Mouse (Mus musculus) mouse trophoblast stem cell (cell line): ENCODE results near the gene Sesn2.
"Not testable (repeated sequence)": the region's sequence is repeated elsewhere in the genome, so short reads cannot be mapped to it uniquely, and the experiment has no call there.

ENCODE experiments used
- in situ Hi-C, 2 experiments: fragments of 300-500 bp; cut with MseI, MboI; formaldehyde crosslinking; loops; 2 replicates in 1 of 2; 3 replicates in 1 of 2; pipeline ENCODE4 v1.15.1; 2025

The Sesn2 gene

GRCm38 (mm10) chr4:132510352-132510798 is at the start of gene Sesn2:
TSS of gene Sesn2 (minus strand) at chr4:132510501.
- in situ Hi-C loops, result no loop called here

DNA sequence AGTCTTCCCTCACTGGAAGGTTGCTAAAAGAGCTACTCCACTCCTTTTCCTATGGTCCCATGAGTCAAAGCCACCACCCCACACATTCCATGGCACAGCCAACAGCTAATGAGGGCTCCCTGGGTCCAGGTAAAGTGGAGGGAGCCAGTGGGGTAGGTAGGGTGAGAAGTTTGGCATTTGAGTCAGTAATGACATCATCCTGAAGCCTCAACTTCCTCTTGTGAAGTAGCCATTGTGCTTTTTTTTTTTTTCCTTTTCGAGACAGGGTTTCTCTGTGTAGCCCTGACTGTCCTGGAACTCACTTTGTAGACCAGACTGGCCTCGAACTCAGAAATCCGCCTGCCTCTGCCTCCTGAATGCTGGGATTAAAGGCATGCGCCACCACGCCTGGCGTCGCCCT is 45.2 kb upstream of the Sesn2 start:
- in situ Hi-C loops, result not testable (repeated sequence)

DNA sequence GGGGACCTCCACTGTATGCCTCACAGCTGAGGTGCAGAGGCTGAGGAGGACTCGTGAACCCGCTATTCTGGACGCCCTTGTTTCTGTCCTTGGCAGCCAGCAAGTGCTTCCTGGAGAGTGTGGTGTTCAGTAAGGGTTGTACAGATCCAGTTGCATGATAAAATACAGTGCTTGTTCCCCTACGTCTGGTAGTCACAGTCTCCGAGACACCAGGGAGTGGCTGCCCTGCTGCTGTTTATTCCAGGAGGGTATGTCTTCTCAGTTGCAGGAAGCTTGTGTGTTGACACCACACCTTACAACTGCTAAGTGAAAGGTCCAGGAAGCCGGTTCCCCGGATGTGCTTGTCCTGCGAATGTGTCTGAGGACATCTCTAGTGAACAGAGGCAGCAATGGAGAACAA is 44.4 kb upstream of the Sesn2 start:
- in situ Hi-C loops, result no loop called here

- in situ Hi-C loops, result no loop called here
These were observed 43.9 kb upstream of the Sesn2 start for GRCm38 (mm10) chr4:132554221-132554620.

DNA sequence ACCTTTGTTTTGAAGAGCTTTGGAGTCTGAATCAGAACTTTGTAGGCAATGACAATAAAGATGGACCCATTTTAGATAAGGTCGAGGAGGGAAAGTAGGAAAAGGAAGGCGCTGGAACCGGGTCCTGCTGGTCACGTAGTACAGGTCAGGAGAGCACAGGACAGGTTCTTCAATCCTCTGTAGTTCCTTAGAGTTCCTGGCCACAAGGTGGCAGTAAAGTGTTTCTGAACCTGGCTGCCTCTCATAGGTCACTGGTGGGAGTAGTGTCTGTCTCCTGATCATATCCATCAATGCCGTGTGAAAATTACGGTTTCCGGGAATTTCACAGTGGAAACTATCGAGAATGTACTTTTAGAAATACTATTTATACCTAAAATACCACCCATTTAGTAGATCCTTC is 35.5 kb upstream of the Sesn2 start:
- in situ Hi-C loops, result no loop called here

DNA sequence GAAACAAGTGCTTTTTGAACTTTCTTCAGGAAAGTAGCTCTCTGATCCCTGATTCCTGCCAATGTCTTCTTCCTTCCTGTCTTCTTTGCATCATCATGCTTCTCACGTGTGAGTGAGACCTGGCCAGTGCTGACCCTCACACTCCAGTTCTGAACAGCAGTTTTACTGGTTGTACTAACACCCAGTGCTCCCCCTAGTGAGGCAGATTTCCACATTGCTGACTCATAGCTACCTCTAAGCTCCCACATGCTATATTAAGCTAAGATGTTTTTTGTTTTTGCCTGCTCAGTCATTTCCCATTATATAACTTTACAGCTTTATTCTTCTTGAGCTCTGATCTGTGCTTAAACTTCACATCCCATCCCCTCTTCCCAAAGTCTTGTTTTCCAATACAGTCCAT is 32.4 kb upstream of the Sesn2 start:
- in situ Hi-C loops, result no loop called here

GRCm38 (mm10) chr4:132541413-132541812 is 31.1 kb upstream of the Sesn2 start:
- in situ Hi-C loops, result no loop called here

DNA sequence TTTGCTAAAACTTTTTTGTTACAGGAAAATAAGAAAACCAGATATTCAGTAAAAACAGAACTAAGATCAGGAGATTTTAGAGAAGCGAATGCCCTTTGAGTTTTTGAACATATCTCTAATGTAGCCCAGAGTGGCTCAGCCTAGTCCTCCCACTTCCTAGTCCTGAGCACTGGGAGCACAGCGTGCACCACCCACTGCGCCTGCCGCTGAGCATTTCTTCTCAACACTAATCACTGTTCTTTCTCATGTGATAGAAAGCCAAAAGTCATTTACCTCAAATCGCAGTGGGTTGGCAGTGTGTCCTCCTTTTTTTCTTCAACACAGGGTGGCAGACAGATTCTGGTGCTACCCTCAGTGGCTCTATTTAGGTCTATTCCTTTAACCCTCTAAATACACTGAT is 29.2 kb upstream of the Sesn2 start:
- in situ Hi-C loops, result no loop called here

DNA sequence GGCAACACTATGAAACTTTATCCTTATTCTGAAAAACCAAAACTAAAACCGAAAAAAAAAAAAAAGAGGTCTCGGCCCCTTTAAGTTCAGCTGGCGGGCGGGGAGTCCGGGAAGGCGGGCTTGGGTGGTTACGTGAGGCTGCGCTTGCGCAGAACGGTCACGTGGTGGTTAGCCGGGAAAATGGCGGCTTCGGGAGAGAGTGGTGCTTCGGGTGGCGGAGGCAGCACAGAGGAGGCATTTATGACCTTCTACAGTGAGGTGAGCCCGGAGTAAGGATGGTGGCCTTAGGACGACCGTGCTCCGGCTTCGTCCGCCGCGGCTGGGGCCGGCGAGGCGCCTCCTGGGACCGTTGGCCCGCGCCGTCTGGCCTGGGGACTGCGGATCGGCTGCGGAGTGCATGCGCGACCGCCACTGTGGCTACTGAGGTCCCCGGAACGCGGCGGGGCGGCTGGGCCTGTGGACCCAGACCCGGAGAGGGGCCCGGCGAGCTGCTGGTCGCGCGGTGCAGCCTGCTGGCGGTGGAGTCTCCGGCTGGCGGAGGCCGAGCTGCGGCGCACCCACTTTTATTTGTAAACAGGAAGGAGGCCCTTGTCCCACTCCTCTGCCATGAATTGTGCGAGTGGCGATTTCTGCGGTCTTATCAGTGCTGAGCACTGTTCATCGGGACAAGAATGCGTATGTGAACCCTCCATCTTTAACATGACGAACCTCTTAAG is 25.3 kb upstream of the Sesn2 start, which contains the start of gene Dnajc8:
Gene Dnajc8, plus strand, starts transcription at position 145 of the 716 bp plus-strand sequence.
- in situ Hi-C loops, result no loop called here

DNA sequence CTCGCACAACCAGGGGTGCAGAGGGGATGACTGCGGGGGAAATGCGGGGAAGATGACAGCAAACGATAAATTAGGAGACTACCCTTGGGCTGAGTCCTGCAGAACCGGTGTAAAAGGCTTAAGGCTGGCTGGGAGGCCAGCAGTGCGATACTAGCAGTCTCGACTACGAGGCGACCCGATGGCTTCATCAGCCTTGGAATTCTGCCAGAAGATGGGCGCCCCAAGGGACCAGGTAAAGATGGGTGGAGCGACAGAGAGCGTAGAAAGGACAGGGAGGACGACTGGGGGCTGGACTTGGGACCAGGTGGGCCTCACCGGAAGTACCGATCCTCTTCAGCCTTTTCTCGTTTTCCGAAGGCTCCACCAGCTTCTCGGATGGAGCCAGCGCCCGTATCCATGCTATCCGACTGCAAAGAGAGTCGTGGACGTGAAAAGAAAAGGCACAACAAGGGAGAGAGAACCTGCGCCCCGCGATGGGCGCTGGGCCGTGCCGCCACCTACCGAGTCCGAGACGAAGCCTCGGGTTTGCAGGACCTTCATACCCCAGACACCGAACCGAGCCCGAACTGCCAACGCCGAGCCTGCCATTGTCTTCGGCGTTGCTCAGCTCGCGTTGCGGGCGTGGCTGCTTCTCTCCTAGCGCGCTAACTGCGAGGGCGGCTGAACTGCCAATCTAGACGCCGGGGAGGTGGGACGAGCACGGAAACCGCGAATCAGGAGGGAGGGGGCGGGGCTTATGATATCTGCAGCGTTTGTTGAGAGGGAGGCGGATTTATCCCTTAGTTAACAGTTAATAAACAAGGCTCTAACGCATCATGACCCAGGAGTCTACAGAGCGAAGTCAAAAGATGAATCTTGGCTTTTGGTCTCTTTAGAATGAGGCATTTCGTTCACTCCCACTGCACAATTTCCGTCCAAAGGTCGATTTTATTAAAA is 22.9 kb upstream of the Sesn2 start, which contains the start of gene Atpif1:
Gene Atpif1, minus strand, starts transcription at position 679 of the 936 bp plus-strand sequence.
- in situ Hi-C loops, result no loop called here

DNA sequence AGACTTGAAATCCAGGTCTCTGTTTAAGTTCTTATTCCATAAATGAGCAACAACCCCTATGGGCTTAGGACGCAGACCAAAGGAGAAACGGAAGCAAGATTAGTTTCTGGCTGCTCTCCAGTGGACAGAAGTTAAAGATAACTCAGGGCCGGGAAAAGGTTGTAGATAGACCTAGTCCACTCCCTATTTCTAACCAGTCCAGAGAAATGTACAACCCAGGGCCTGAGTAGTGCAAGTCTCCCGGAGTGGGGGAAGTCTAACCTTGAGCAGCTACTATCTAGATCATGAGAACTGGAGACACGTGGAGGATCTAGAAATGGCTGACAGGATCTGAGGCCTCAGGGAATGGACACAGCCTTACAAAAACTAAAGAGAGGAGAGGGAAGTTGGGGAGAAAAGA is 22.2 kb upstream of the Sesn2 start:
- in situ Hi-C loops, result no loop called here

DNA sequence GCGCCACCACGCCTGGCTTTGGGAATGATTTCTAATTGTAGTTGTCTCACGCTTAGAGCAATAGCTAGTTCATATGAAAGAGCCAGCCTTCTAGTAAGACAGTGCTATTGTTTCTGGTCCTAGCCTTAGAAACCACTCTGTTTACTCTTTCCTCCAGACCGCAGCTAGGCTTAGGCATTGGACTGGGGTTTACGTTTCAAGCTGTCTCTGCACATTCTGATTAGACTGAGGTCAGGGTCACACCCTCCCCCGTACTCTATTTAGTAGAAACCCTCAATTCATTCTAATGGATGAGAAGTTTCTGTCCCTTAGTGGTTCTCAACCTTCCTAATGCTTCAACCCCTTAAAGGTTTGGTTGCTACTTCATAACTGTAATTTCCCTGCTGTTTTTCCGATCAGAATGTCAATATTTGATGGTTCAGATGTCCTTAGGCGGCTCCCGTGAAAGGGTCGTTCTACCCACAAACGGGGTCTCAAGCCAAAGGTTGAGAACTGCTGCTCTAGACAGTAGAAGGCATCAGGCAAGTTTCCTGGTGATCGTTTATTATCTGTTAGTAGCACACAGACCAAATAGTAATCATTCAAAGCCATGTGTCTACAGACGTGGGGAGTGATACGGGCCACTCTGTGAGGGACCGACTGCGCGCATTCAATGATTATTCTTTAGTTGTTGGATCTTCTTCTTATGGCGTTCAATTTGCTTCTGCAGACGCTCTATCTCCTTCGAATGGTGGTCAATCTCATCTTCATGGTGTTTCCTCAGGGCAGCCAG is 19.9 kb upstream of the Sesn2 start:
- in situ Hi-C loops, result no loop called here

- in situ Hi-C loops, result no loop called here
These were observed 19.0 kb upstream of the Sesn2 start for GRCm38 (mm10) chr4:132529344-132529743.

GRCm38 (mm10) chr4:132527917-132528522 is 17.7 kb upstream of the Sesn2 start:
- in situ Hi-C loops, result no loop called here

GRCm38 (mm10) chr4:132526678-132527077 is 16.4 kb upstream of the Sesn2 start:
- in situ Hi-C loops, result no loop called here

DNA sequence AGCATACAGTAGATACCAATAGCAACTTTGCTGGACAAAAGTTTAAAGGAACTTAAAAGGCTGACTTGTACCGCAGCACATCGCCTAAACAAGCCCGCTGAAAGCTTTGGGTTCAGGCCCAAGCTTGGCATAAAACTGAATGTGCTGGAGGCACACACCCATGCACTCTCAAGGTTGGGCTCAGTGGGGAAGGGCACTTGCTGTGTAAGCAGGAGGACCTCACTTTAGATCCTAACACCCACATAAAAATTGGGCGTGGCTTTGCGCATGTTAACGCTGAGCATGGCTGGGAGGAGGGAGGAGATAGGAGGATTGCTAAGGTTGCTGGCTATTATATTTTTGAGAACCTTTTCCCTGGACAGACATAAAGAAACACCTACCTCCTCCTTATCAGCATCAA is 14.5 kb upstream of the Sesn2 start:
- in situ Hi-C loops, result no loop called here

DNA sequence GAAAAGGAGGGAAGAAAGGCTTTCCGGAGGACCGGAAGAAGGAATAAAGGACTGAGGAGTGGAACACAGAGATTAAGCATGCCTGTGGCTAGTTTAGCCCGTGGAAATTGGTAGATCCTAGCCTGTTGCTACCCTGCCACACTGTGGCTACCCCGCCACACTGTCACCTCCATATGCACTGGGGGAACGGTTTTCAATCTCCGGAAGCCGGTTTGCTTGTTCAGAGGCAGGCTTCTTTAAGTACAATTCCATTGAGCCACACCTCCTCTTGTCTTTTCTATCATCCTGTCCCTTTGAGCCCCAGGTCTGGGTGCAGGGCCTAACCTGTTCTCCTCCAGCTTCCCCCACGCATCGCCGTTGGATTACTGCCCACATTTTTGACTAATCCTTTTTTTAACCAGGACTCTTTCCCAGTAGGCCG is 14.0 kb upstream of the Sesn2 start:
- in situ Hi-C loops, result no loop called here

DNA sequence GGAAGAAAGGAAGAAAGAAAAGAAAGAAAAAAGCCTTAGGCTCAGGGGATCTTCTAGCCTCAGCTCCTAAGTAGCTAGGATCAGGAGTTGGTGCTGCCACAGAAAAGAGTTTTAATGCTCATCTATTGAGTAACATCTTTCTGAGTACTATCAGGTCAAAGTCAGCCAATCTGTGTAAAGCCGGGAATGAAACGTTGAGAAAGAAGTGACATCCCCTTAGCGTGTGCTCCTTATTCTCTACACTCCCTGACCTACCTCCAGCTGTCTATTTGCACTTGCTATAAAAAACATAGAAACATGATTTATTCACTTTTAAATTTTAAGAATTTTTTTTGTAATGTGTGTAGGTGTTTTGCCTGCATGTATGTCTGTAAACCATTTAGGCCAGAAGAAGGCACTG is 8.9 kb upstream of the Sesn2 start:
- in situ Hi-C loops, result no loop called here

DNA sequence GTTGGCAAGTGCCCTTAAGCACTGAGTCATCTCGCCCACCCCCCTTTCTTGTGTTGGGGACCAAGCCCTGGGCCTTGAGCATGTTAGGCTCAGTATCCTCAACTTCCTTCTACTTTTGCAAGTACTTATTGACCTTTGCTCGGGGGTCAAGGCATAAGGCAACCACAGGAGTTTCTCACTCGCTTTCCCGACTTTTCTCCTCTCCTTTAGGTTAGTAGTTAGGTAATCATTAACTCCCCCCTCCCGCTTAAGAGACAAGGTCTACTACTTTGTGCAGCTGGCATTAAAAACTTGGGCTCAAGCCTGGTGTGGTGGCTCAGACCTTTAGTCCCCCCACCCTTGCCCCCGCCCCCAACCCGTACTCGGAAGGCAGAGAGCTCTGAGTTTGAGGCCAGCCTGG is 7.8 kb upstream of the Sesn2 start:
- in situ Hi-C loops, result no loop called here

DNA sequence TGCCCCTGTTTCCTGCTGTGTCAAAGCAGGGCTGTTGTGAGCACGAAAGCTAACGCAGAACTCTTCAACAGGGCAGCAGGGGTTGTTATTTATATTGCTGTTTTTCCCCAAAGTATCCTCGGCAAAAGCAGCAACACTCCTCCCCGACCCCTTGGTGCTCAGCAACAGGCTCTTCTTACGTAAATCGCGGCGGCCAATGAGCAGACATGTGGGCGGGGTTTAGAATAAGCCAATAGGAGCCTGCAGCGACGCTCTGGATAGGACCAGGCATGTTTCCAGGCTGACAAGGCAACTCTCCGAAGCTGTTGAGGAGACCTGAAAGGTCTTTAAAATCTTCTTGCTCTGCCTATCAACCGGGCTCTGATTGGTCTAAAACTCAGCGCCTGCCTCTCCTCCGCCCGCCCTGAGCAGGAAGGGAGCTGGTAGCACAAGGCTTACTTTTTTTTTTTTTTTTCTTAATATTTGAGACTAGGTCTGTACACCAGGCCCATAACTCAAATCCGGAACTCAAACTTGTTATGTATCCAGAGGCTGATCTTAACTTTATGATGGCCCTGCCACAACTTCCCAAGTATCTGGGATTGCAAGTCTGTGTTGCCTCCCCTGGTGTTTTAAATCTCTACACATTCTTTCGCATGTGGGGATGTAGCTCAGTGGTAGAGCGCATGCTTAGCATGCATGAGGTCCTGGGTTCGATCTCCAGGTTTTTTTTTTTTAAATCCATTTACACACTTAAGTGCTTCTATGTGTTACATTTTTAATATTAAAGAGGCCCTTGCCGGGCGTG is 5.3 kb upstream of the Sesn2 start:
- in situ Hi-C loops, result no loop called here
